Mouse (Mus musculus) cerebral cortex, adult 2 months (tissue): ENCODE results near the gene Mon2.

Experiments used
- WGBS: fragments of 180-500 bp; shearing (Covaris S2); methylation state at CpG from one replicate; pipeline ENCODE4 v1.1.7; 2018; 5-methylcytosine and 5-hydroxymethylcytosine counted together

Mon2 gene

DNA sequence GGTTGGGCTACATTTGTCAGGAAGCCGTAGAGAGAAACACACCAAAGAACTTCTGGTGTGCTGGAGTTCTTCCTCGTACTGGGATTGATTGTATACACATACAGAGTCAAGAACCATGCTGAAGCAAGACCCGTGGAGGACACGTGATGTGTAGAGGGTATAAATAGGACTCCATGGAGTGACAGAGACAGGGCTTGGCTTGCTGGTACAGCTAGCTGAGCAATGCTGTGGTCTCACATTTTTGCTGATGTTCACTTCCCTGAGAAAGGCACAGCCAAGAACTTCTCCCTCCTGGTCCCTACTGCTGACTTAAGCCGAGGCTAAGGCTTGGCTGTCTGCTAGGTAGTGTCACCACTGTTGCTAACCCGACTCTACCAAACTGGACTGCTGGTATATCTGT lies 15.5 kb downstream of the Mon2 start:
- WGBS, result 70% methylated on average over 6 of the region's 6 CpGs

- 84% methylated on average over 1 of the region's 1 CpGs for WGBS
Measured at GRCm38 (mm10) chr10:123057082-123057481, 19.2 kb downstream of the Mon2 start.

DNA sequence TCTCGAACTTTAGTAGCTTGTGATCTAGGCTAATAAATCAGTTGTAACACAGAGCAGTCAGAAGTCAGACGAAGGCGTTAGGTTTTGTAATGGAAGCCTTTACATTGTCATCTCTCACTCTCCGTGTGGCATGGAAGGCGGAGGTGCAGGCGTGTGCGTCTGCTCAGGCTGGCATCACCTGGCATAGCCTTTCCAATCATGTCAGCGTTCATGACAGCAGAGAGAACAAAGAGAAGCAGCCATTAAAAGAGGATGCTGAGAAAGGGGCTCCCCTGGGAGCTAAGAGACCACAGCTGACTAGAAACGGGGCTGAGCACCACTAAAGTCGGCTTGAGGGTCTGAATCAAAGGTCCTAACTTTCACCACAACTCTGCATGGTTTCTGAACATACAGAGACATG lies 19.8 kb downstream of the Mon2 start:
- WGBS, result 83% methylated on average over 10 of the region's 10 CpGs

GRCm38 (mm10) chr10:123055205-123056000 lies 20.9 kb downstream of the Mon2 start:
- 69% methylated on average over 9 of the region's 9 CpGs for WGBS

- WGBS, result 69% methylated on average over 4 of the region's 4 CpGs
Measured at GRCm38 (mm10) chr10:123053557-123053956, 22.7 kb downstream of the Mon2 start.

- 70% methylated on average over 7 of the region's 7 CpGs for WGBS
Measured at GRCm38 (mm10) chr10:123052021-123052420, 24.3 kb downstream of the Mon2 start.

DNA sequence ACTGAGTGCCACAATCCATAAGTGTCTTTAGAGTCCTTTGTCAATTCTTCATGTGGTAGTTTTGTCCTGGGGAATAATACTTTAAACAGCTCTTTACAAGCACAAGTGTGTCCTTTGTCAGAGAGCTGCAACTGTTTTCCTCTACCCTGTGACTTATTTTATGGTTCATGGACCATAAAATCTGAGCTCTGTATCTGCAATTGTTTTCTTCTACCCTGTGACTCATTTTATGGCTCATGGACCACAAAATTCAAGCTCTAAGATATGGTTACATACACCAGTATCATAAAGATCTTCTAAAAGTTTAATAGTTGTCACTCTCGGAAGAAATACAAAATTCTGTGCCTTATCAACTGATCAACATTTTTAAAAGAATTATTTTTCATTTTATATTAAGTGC lies 27.6 kb downstream of the Mon2 start:
- WGBS, result 94% methylated on average over 1 of the region's 1 CpGs

GRCm38 (mm10) chr10:123039936-123040335 lies 36.4 kb downstream of the Mon2 start:
- 52% methylated on average over 2 of the region's 2 CpGs for WGBS

- 80% methylated on average over 14 of the region's 14 CpGs for WGBS
Measured at GRCm38 (mm10) chr10:123032078-123032646, 44.1 kb downstream of the Mon2 start.

DNA sequence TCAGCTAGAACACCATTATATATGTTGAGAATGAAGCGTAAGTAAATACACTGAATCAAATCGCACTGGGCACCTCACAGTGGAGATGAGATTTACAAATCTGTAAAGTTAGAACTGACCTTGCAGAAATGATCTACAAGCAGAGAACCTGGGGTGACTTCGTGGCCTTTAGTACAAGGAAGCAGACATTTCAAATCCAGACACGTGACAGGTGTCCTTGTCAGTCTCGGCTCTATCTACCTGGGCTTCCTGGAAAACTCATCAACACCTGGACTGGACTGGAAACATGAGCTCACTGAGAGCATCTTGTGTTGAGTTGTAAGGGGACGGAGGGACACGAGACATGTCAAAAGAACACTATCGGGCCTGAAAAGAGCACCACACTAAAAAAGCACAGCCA lies 44.9 kb downstream of the Mon2 start:
- WGBS, result 95% methylated on average over 8 of the region's 8 CpGs

DNA sequence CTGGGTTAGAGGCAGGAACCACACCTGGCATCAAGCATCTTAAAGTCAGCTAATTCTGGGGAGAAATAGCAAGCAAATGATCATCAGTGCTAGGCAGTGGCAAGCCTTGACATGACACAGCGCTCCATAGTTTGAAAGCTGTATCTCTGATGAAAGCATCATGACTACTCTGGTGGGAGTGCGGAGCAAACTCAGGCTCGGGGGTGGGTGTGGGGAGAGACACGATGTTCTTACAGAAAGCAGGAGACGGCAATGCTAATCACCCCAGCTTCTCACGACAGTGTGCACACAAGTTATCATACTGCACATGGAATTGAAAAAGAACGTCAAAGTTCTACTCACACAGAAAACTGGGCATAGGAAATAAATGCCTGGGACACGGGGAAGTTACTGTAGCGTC lies 45.7 kb downstream of the Mon2 start:
- 69% methylated on average over 9 of the region's 9 CpGs for WGBS

DNA sequence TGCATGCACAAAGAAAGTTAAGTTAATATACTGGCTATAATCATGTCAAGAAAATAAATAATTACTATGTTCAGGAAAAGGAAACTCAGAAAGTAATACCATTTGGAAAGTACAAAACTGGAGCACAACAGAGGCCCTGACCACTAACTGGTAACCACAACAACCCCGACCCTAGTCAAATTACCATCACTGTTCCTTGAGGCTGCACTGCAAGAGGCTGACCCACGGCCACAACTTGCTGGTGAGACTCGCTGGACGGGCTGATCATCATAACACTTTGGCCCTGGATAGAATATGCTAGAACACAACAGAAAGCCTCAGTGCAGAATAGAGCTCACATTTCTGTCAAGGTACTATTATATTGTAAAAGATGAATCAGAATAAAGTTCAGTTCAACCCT lies 47.4 kb downstream of the Mon2 start:
- whole genome bisulfite sequencing, result 93% methylated on average over 4 of the region's 4 CpGs

DNA sequence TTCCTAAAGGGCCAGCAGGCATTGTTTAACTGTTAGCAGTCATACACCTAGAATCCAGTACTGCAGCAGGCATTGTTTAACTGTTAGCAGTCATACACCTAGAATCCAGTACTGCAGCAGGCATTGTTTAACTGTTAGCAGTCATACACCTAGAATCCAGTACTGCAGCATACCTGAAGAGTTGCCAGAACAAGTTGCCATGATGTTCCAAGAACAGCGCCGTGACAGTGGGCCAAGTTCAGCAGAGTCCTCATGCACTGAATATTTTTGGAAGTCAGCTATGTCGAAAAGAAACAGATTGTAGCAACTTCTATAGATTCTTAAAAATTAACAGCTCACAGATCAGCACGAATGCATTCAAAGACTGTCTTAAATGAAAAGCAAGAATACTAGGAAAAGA lies 49.6 kb downstream of the Mon2 start:
- 56% methylated on average over 4 of the region's 4 CpGs for WGBS

- 54% methylated on average over 18 of the region's 18 CpGs for WGBS
Measured at GRCm38 (mm10) chr10:123013435-123013834, 62.9 kb downstream of the Mon2 start.

DNA sequence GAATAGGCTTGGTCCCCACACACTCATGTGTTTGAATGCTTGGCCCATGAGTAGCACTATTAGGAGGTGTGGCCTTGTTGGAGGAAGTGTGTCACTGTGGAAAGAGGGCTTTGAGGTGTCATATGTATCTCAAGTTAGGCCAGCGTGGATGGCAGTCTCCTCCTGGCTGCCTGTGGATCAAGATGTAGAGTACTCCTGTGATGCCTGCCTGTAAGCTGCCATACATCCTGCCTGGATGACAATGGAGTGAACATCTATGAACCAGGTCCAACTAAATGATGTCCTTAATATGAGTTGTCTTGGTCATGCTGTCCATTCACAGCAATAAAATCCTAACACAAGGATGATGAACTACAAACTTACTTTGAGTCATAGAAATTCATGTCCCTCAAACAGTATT lies 64.9 kb downstream of the Mon2 start:
- WGBS, result 83% methylated on average over 1 of the region's 1 CpGs

GRCm38 (mm10) chr10:123005237-123006185 lies 70.8 kb downstream of the Mon2 start:
- 71% methylated on average over 20 of the region's 20 CpGs for WGBS

- 78% methylated on average over 15 of the region's 15 CpGs for WGBS
Measured at GRCm38 (mm10) chr10:123004475-123005236, 71.6 kb downstream of the Mon2 start.

GRCm38 (mm10) chr10:123001985-123002384 lies 74.3 kb downstream of the Mon2 start:
- 74% methylated on average over 1 of the region's 1 CpGs for WGBS

DNA sequence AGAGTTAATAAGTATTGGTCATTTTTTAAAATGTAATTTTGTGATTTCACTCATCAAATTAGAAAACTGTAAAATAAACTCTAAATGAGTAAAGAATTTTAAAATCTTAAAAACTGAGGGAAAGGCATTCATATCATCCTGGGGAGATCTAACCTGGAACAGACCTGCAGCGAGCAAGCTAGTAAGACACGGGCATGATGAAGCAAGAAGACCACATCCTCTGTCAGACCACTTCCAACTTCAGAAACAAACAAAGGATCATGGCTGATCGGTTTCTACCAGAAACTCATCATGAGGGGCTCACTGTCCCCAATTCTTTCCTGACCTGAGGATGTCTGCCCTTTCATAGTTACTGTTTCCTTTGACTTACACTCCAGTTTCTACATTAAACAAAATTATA lies 74.9 kb downstream of the Mon2 start:
- 87% methylated on average over 3 of the region's 3 CpGs for WGBS

- WGBS, result 58% methylated on average over 6 of the region's 6 CpGs
Measured at GRCm38 (mm10) chr10:122999356-122999755, 76.9 kb downstream of the Mon2 start.

- 88% methylated on average over 2 of the region's 2 CpGs for WGBS
Measured at GRCm38 (mm10) chr10:122997852-122998251, 78.5 kb downstream of the Mon2 start.
